Mouse (Mus musculus): Measurements from ENCODE around the gene Cfhr2.
"Not testable (repeated sequence)": the region's sequence is repeated elsewhere in the genome, so short reads cannot be mapped to it uniquely, and the experiment has no call there.

Gene Cfhr2

GRCm38 (mm10) chr1:139858548-139858947 is at the start of gene Cfhr2:
TSS of gene Cfhr2 (minus strand) at chr1:139858702.
- DNase-seq = no peak

GRCm38 (mm10) chr1:139863751-139864150 is 5.2 kb upstream of the Cfhr2 start:
- DNase-seq = no peak

GRCm38 (mm10) chr1:139860176-139860575 is 1.7 kb upstream of the Cfhr2 start:
- no peak for DNase-seq

GRCm38 (mm10) chr1:139839699-139840098 is 18.8 kb downstream of the Cfhr2 start:
- no peak for DNase-seq

GRCm38 (mm10) chr1:139839290-139839689 is 19.2 kb downstream of the Cfhr2 start:
- no peak for DNase-seq

- DNase-seq = no peak
These were observed 49.9 kb downstream of the Cfhr2 start for GRCm38 (mm10) chr1:139808594-139808993.

GRCm38 (mm10) chr1:139781143-139781542 is 77.4 kb downstream of the Cfhr2 start, which contains the start of gene Gm4788:
TSS of gene Gm4788 (minus strand) at chr1:139781243.
- DNase-seq = no peak

- DNase-seq = not testable (repeated sequence)
These were observed 88.6 kb downstream of the Cfhr2 start for GRCm38 (mm10) chr1:139769913-139770312.

All from kidney, adult 9 months (tissue).